Mouse (Mus musculus): ENCODE data around the gene Tex9. TPM values are rescaled to one million over a fixed set of nuclear protein-coding genes. Genes with fewer than 3 reads are reported as not detected.

Tex9 gene
- polyA plus RNA-seq, 1 experiment: 14.1 TPM

DNA sequence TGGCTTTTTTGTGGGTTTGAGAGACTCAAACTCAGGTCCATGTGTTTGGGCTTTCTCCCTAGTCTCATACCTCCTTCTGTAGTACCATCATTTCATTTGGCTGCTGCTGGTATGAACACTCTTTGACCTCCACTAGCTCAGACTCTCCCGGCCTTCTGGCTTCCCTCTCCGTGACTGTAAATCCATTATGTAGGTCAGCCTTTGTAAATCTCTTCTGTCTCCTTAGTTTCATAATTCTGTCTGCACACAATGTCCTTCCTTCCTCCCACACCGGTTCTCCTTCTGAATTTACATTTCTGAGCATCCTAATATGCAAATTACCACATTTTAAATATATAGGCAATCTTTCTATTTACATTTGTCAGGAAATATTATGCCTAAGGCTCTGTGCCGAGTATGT lies 64.2 kb downstream of the Tex9 start:
- H3K27ac ChIP-seq (ENCODE audit: insufficient read depth, low read length): no peak overlapping the region
- TF ChIP-seq POLR2A (IDR thresholded peaks at IDR 0.05; ENCODE audit: extremely low read depth, insufficient read depth, low read length) (no peak), CTCF (IDR thresholded peaks at IDR 0.05; ENCODE audit: extremely low read depth, insufficient read depth, low read length) (no peak)

DNA sequence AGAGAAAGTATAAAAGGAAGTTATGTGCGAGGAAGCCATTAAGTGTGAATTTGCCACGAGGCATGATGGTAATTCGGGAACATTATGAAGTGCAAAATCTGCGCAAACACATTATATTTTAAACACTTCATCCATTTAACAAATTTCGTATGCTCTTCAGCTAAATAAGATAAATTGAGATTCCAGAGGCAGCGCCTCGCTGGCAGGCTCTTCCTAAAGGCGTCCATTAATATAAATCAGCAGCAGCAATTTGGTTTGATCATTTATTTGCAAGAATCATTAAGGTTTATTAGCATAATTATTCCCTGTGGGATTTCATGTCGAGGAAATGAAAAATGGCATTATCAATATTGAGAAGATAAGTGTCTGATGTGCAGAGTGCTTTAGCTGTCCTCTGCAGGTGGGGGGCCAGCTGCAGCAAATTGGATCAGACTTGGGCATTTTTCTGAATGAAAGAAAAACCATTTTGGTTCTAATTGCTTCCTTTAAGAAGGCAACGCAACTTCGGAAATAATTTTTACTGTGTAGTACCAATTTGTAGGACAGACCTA lies 66.6 kb downstream of the Tex9 start:
- H3K4me3 ChIP-seq (ENCODE audit: insufficient read depth, low read length): no peak overlapping the region
- H3K4me1 ChIP-seq (ENCODE audit: control insufficient read depth, insufficient read depth, low read length): no peaks in the 10 kb centered on the region
- TF ChIP-seq POLR2A (IDR thresholded peaks at IDR 0.05; ENCODE audit: extremely low read depth, insufficient read depth, low read length): no peak
- no peak for TF ChIP-seq CTCF (IDR thresholded peaks at IDR 0.05; ENCODE audit: extremely low read depth, insufficient read depth, low read length)
- H3K27ac ChIP-seq (ENCODE audit: insufficient read depth, low read length): no peak overlapping the region

More for the DNA sequence above, 64.2 kb downstream of the Tex9 start:
- Histone ChIP-seq H3K4me3 (ENCODE audit: insufficient read depth, low read length) (no peak overlapping the region), H3K4me1 (ENCODE audit: control insufficient read depth, insufficient read depth, low read length) (no peaks in the 10 kb centered on the region)

- no peak overlapping the region for H3K4me3 ChIP-seq (ENCODE audit: insufficient read depth, low read length)
- no peaks in the 10 kb centered on the region for H3K4me1 ChIP-seq (ENCODE audit: control insufficient read depth, insufficient read depth, low read length)
- H3K27ac ChIP-seq (ENCODE audit: insufficient read depth, low read length): no peak overlapping the region
- TF ChIP-seq CTCF (IDR thresholded peaks at IDR 0.05; ENCODE audit: extremely low read depth, insufficient read depth, low read length) (no peak), POLR2A (IDR thresholded peaks at IDR 0.05; ENCODE audit: extremely low read depth, insufficient read depth, low read length) (no peak)
Measured at GRCm38 (mm10) chr9:72422753-72423152, 69.3 kb downstream of the Tex9 start.

DNA sequence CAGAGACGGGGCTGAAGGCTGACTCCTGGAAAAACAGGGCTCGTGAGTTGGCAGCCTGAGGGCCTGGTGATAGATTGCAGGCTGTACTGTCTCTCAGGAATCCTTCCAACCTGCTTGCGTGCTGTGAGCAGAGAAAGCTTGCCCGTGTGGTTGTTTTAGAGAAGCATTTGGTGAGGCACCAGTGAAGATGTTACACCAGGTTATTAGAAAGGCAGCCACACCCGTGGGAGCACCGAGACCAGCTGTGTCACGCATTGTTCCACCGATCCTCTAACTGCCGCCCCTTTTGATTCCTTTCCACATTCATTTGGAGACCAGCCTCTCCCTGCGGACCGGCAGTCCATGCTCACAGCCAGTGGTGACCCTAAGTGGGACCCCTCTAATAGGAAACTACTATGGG lies 69.7 kb downstream of the Tex9 start:
- Histone ChIP-seq H3K4me1 (ENCODE audit: control insufficient read depth, insufficient read depth, low read length) (no peaks in the 10 kb centered on the region), H3K27ac (ENCODE audit: insufficient read depth, low read length) (no peak overlapping the region), H3K4me3 (ENCODE audit: insufficient read depth, low read length) (no peak overlapping the region)
- TF ChIP-seq POLR2A (IDR thresholded peaks at IDR 0.05; ENCODE audit: extremely low read depth, insufficient read depth, low read length) (no peak), CTCF (IDR thresholded peaks at IDR 0.05; ENCODE audit: extremely low read depth, insufficient read depth, low read length) (no peak)

DNA sequence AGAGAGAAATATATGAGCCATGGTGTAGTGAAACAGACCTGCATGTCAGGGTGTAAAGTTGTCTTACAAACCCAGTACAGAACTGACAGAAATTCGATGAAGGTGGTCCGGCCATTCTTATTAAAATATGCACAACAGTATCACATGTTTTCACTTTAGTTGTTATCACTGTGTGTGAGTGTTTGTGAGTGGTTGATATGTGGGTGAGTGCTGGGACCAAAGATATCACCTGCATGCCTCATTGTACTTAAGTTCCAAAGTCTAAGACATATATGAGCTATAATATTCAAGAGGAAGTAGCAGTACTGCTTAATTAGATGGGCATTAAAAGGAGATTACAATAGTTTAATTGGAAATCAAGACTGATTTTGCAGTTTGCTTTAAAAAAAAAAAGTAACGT lies 71.5 kb downstream of the Tex9 start:
- H3K4me1 ChIP-seq (ENCODE audit: control insufficient read depth, insufficient read depth, low read length): no peaks in the 10 kb centered on the region
- TF ChIP-seq POLR2A (IDR thresholded peaks at IDR 0.05; ENCODE audit: extremely low read depth, insufficient read depth, low read length): no peak
- no peak for TF ChIP-seq CTCF (IDR thresholded peaks at IDR 0.05; ENCODE audit: extremely low read depth, insufficient read depth, low read length)
- H3K4me3 ChIP-seq (ENCODE audit: insufficient read depth, low read length): no peak overlapping the region
- H3K27ac ChIP-seq (ENCODE audit: insufficient read depth, low read length): no peak overlapping the region

DNA sequence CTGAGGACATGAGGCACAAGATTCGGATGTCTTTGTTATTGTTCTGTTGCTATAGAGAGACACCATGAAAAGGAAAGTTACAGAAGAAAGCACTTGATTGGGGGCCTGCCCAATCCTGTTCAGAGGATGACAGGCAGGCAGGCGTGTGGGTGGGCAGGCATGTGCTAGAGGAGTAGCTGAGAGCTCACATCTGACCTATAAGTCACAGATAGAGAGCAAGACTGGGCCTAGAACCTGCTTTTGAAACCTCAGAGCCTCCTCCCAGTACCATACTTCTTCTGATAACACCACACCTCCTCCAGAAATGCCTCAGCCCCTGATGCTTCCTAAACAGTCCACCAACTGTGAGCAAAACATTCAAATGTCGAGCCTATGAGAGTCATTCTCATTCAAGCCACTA lies 73.6 kb downstream of the Tex9 start:
- TF ChIP-seq POLR2A (IDR thresholded peaks at IDR 0.05; ENCODE audit: extremely low read depth, insufficient read depth, low read length) (no peak), CTCF (IDR thresholded peaks at IDR 0.05; ENCODE audit: extremely low read depth, insufficient read depth, low read length) (no peak)
- no peaks in the 10 kb centered on the region for H3K4me1 ChIP-seq (ENCODE audit: control insufficient read depth, insufficient read depth, low read length)
- no peak overlapping the region for H3K4me3 ChIP-seq (ENCODE audit: insufficient read depth, low read length)
- no peak overlapping the region for H3K27ac ChIP-seq (ENCODE audit: insufficient read depth, low read length)

- H3K27ac ChIP-seq (ENCODE audit: insufficient read depth, low read length): no peak overlapping the region
- H3K4me1 ChIP-seq (ENCODE audit: control insufficient read depth, insufficient read depth, low read length): no peaks in the 10 kb centered on the region
- TF ChIP-seq POLR2A (IDR thresholded peaks at IDR 0.05; ENCODE audit: extremely low read depth, insufficient read depth, low read length): no peak
- TF ChIP-seq CTCF (IDR thresholded peaks at IDR 0.05; ENCODE audit: extremely low read depth, insufficient read depth, low read length): peak; percentile 65
- no peak overlapping the region for H3K4me3 ChIP-seq (ENCODE audit: insufficient read depth, low read length)
Measured at GRCm38 (mm10) chr9:72411746-72412145, 80.3 kb downstream of the Tex9 start.

- TF ChIP-seq CTCF (IDR thresholded peaks at IDR 0.05; ENCODE audit: extremely low read depth, insufficient read depth, low read length) (no peak), POLR2A (IDR thresholded peaks at IDR 0.05; ENCODE audit: extremely low read depth, insufficient read depth, low read length) (no peak)
- H3K4me3 ChIP-seq (ENCODE audit: insufficient read depth, low read length): no peak overlapping the region
- no peaks in the 10 kb centered on the region for H3K4me1 ChIP-seq (ENCODE audit: control insufficient read depth, insufficient read depth, low read length)
- H3K27ac ChIP-seq (ENCODE audit: insufficient read depth, low read length): no peak overlapping the region
Measured at GRCm38 (mm10) chr9:72409381-72410225, 82.4 kb downstream of the Tex9 start.

DNA sequence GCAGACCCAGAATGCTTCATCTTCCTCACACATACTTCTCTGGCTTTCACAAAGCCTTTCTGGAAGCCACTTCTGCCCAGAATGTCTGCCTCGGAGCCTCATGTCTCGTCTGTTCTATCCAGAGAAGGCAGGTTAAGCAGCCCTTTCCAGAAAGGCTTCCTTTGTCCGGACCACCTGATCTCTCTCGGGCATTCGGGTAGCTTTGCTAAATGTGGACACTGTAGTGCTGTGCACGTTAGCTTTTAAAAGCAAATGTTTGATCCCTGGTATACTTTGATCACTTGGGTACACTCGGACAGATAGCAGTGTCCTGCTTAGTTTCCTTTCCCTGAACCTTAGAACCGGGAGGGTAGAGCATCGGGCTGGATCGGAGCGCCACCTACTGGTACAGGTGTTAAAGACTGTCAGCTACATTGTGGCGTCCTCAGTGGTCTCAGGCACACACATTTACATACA lies 83.9 kb downstream of the Tex9 start:
- H3K4me3 ChIP-seq (ENCODE audit: insufficient read depth, low read length): peak overlapping the region; percentile 21; the same call in 1 of the 2 replicates
- H3K27ac ChIP-seq (ENCODE audit: insufficient read depth, low read length): no peak overlapping the region
- H3K4me1 ChIP-seq (ENCODE audit: control insufficient read depth, insufficient read depth, low read length): no peaks in the 10 kb centered on the region
- TF ChIP-seq CTCF (IDR thresholded peaks at IDR 0.05; ENCODE audit: extremely low read depth, insufficient read depth, low read length): peak; percentile 96
- TF ChIP-seq POLR2A (IDR thresholded peaks at IDR 0.05; ENCODE audit: extremely low read depth, insufficient read depth, low read length): no peak
